Comparison of ENCODE assay signal across 8 mouse cellular contexts in genomic region chr6:124809775-124810538, GRCm38 (mm10). TPM values are rescaled to one million over a fixed set of nuclear protein-coding genes. Genes with fewer than 3 reads are reported as not detected.
A peak's percentile ranks its signal among the peaks of the same experiment; 100 is the strongest.
DNase-seq lines count a peak whose midpoint lies in the region; ATAC-seq and TF ChIP-seq lines count a peak whose summit lies in the region.

No protein-coding gene starts in this region.

- H3K4me1 ChIP-seq in heart, embryonic 15.5 days (replicated peaks), result peaks cover 65% of the 10 kb centered on the region
- peaks cover 0 to 36% of the 10 kb centered on the region in 2 experiments; a peak in 3 of 4 replicates for H3K4me1 ChIP-seq in MEL (ENCODE audit: control insufficient read depth in 1 of 2, insufficient read depth in 2 of 2, low read length in 2 of 2)
- H3K4me1 ChIP-seq in forebrain, embryonic 16.5 days (replicated peaks; ENCODE audit: control insufficient read depth, insufficient read depth, low read length), result peaks cover 38% of the 10 kb centered on the region

- TF ChIP-seq EP300 in MEL (IDR thresholded peaks at IDR 0.05; ENCODE audit: low read depth in 1 of 2, low read length in 2 of 2), result no peak

- peak overlapping the region; percentile 91 for H3K27ac ChIP-seq in heart, embryonic 15.5 days
- H3K27ac ChIP-seq in MEL (ENCODE audit: control insufficient read depth, low read depth, low read length), result peak overlapping the region; percentile 13; the same call in 1 of the 2 replicates
- no peak overlapping the region for H3K27ac ChIP-seq in forebrain, embryonic 16.5 days (ENCODE audit: low read length)
- H3K27ac ChIP-seq in macrophage, result peak overlapping the region; percentile 95

- peaks cover 24% of the 10 kb centered on the region for H3K36me3 ChIP-seq in heart, embryonic 15.5 days
- H3K36me3 ChIP-seq in MEL (ENCODE audit: control insufficient read depth in 1 of 2, insufficient read depth in 2 of 2, low read length in 2 of 2) (peaks cover 4 to 16% of the 10 kb centered on the region in 2 experiments), macrophage (ENCODE audit: inconsistent target) (peaks cover 13% of the 10 kb centered on the region; the same call in 1 of the 2 replicates)
- H3K36me3 ChIP-seq in forebrain, embryonic 16.5 days (ENCODE audit: control insufficient read depth, insufficient read depth), result no peaks in the 10 kb centered on the region

- H3K4me3 ChIP-seq in heart, embryonic 15.5 days, result peak overlapping the region; percentile 57
- peak overlapping the region; percentile 78 to 95 for H3K4me3 ChIP-seq in MEL (ENCODE audit: control insufficient read depth in 1 of 2, insufficient read depth in 1 of 2, low read depth in 2 of 2, low read length in 2 of 2)
- H3K4me3 ChIP-seq in forebrain, embryonic 16.5 days (replicated peaks; ENCODE audit: low read length), result peak overlapping the region; percentile 46
- H3K4me3 ChIP-seq in macrophage (ENCODE audit: inconsistent target), result peak overlapping the region; percentile 98

- peak; percentile 22 to 45; a peak in 2 of 4 replicates for TF ChIP-seq POLR2A in MEL (IDR thresholded peaks at IDR 0.05; ENCODE audit: control insufficient read depth in 1 of 2, insufficient read depth in 1 of 2, low read depth in 1 of 2, low read length in 2 of 2, poor library complexity in 1 of 2)

- WGBS in heart, embryonic 15.5 days, result 43% methylated on average over 14 of the region's 14 CpGs
- 45% methylated on average over 14 of the region's 14 CpGs for WGBS in forebrain, embryonic 16.5 days
- WGBS in macrophage (ENCODE audit: missing documents), result 63% methylated on average over 14 of the region's 14 CpGs

- peak overlapping the region; percentile 75 for H3K9ac ChIP-seq in heart, embryonic 15.5 days
- H3K9ac ChIP-seq in MEL (ENCODE audit: control insufficient read depth, low read depth, low read length, poor library complexity, severe bottlenecking), result peak overlapping the region; percentile 81
- H3K9ac ChIP-seq in forebrain, embryonic 16.5 days (replicated peaks; ENCODE audit: low read depth, low read length), result no peak overlapping the region

- H3K79me2 ChIP-seq in MEL (ENCODE audit: control insufficient read depth, insufficient read depth, low read length, poor library complexity) (peaks cover 19% of the 10 kb centered on the region), macrophage (ENCODE audit: inconsistent target) (peaks cover 50% of the 10 kb centered on the region)

- no peak for TF ChIP-seq CTCF in MEL (IDR thresholded peaks at IDR 0.05 in 2 of 3, conservative IDR thresholded peaks at IDR 0.05 in 1 of 3; ENCODE audit: control insufficient read depth in 1 of 3, insufficient read depth in 1 of 3, low read depth in 2 of 3, low read length in 3 of 3, poor library complexity in 1 of 3, severe bottlenecking in 1 of 3)

- peak overlapping the region; percentile 86 for H3K4me2 ChIP-seq in heart, embryonic 15.5 days
- H3K4me2 ChIP-seq in forebrain, embryonic 16.5 days (ENCODE audit: low read length), result peak overlapping the region; percentile 80

- no peak for DNase-seq in heart, postnatal 14 days
- peak; percentile 69 for DNase-seq in MEL (ENCODE audit: low read depth, low spot score)
- no peak for DNase-seq in embryo, embryonic 10.5 days (ENCODE audit: low spot score)
- DNase-seq in urinary bladder, postnatal 36 days (ENCODE audit: low spot score in 2 of 2), result no peak
- no peak for DNase-seq in gastrocnemius, postnatal 4 days (ENCODE audit: low spot score in 2 of 2)

- H3K9me3 ChIP-seq in heart, embryonic 15.5 days (replicated peaks), result no peaks in the 10 kb centered on the region
- H3K9me3 ChIP-seq in MEL (replicated peaks; ENCODE audit: insufficient read depth, low read length), result no peaks in the 10 kb centered on the region
- H3K9me3 ChIP-seq in forebrain, embryonic 16.5 days (ENCODE audit: control insufficient read depth, low read length), result no peaks in the 10 kb centered on the region

- no peak for TF ChIP-seq RAD21 in MEL (IDR thresholded peaks at IDR 0.05; ENCODE audit: low read depth, low read length)

- no peaks in the 10 kb centered on the region for H3K27me3 ChIP-seq in heart, embryonic 15.5 days
- no peaks in the 10 kb centered on the region for H3K27me3 ChIP-seq in MEL (ENCODE audit: control insufficient read depth in 1 of 2, insufficient read depth in 2 of 2, low read length in 2 of 2)
- no peaks in the 10 kb centered on the region for H3K27me3 ChIP-seq in forebrain, embryonic 16.5 days (replicated peaks; ENCODE audit: control insufficient read depth, insufficient read depth, low read length)

- no peak for ATAC-seq in heart, embryonic 15.5 days (replicated peaks; ENCODE audit: insufficient number of reproducible peaks, insufficient read depth, low FRiP score, low read depth)
- no peak for ATAC-seq in forebrain, embryonic 16.5 days

- intact Hi-C loops in heart, postnatal 14 days (cut with DNase I), result loop anchor here (5.0 kb wide), 1 partner anchor 53 kb away; the partner anchor contains the start of genes Atn1 and Gm45234

RNA-seq across cellular contexts. Expression of gene Spsb2, which starts 1.5 kb away (rescaled TPM):
- 7.0 and 9.8 TPM in 2 replicates for polyA plus RNA-seq in heart, embryonic 15.5 days (2015; fragmentation: Nextera tagmentation; extraction: Ambion mirVana)
- total RNA-seq in heart, postnatal 14 days (2021), result 1 to 10 TPM; 3.2 to 3.5 TPM
- 5.2 and 7.3 TPM in 2 replicates for total RNA-seq in MEL (2012; rRNA removed)
- polyA plus RNA-seq in MEL (2012; ENCODE audit: insufficient read depth in 1 of 2, insufficient read length in 2 of 2, low read depth in 1 of 2, low replicate concordance in 2 of 2, missing spikeins in 1 of 2), result 1 to 10 TPM in 1 of 2 experiments, not detected in 1; 7.7 TPM
- 4.7 and 5.9 TPM in 2 replicates for polyA plus RNA-seq in forebrain, embryonic 16.5 days (2015; fragmentation: Nextera tagmentation; extraction: Ambion mirVana)
- 10 to 100 TPM in 16 of 26 experiments, 1 to 10 TPM in 10; 3.8 to 57.7 (median 13.4) TPM for total RNA-seq in macrophage (2018; cell fraction: chromatin; rRNA removed)
- total RNA-seq in macrophage (2018; cell fraction: cytosol; rRNA removed), result 10 to 100 TPM; 13.6 to 65.5 (median 43.0) TPM
- 10 to 100 TPM in 24 of 26 experiments, 1 to 10 TPM in 2; 7.9 to 47.7 (median 21.7) TPM for total RNA-seq in macrophage (2018; cell fraction: nucleus; rRNA removed)
- 24.2 to 48.9 TPM (median 43.2 TPM) in 3 replicates for polyA plus RNA-seq in macrophage (2018)
- total RNA-seq in gastrocnemius, postnatal 4 days (2021), result 10 to 100 TPM; 10.5 to 11.7 TPM

RNA-seq across cellular contexts. Expression of gene Tpi1, which starts 4.1 kb away (rescaled TPM):
- polyA plus RNA-seq in heart, embryonic 15.5 days (2015; fragmentation: Nextera tagmentation; extraction: Ambion mirVana), result 1,247 and 1,352 TPM in 2 replicates
- 100 to 1,000 TPM; 772 to 817 TPM for total RNA-seq in heart, postnatal 14 days (2021)
- 440 and 731 TPM in 2 replicates for total RNA-seq in MEL (2012; rRNA removed)
- 1,000 to 10,000 TPM in 1 of 2 experiments, 100 to 1,000 TPM in 1; 102 to 1,182 TPM for polyA plus RNA-seq in MEL (2012; ENCODE audit: insufficient read depth in 1 of 2, insufficient read length in 2 of 2, low read depth in 1 of 2, low replicate concordance in 2 of 2, missing spikeins in 1 of 2)
- polyA plus RNA-seq in forebrain, embryonic 16.5 days (2015; fragmentation: Nextera tagmentation; extraction: Ambion mirVana), result 359 and 360 TPM in 2 replicates
- 100 to 1,000 TPM in 1 of 26 experiments, 10 to 100 TPM in 25; 11.1 to 110 (median 37.3) TPM for total RNA-seq in macrophage (2018; cell fraction: chromatin; rRNA removed)
- 100 to 1,000 TPM; 189 to 306 (median 240) TPM for total RNA-seq in macrophage (2018; cell fraction: cytosol; rRNA removed)
- total RNA-seq in macrophage (2018; cell fraction: nucleus; rRNA removed), result 100 to 1,000 TPM in 2 of 26 experiments, 10 to 100 TPM in 24; 37.9 to 113 (median 59.9) TPM
- 195 to 347 TPM (median 203 TPM) in 3 replicates for polyA plus RNA-seq in macrophage (2018)
- 1,000 to 10,000 TPM; 2,059 to 2,144 TPM for total RNA-seq in gastrocnemius, postnatal 4 days (2021)

RNA-seq across cellular contexts. Expression of gene Usp5, which starts 19.3 kb away (rescaled TPM):
- 87.2 and 114 TPM in 2 replicates for polyA plus RNA-seq in heart, embryonic 15.5 days (2015; fragmentation: Nextera tagmentation; extraction: Ambion mirVana)
- 10 to 100 TPM; 78.2 TPM for total RNA-seq in heart, postnatal 14 days (2021)
- total RNA-seq in MEL (2012; rRNA removed), result 101 and 102 TPM in 2 replicates
- 100 to 1,000 TPM in 1 of 2 experiments, not detected in 1; 129 TPM for polyA plus RNA-seq in MEL (2012; ENCODE audit: insufficient read depth in 1 of 2, insufficient read length in 2 of 2, low read depth in 1 of 2, low replicate concordance in 2 of 2, missing spikeins in 1 of 2)
- polyA plus RNA-seq in forebrain, embryonic 16.5 days (2015; fragmentation: Nextera tagmentation; extraction: Ambion mirVana), result 203 and 216 TPM in 2 replicates
- total RNA-seq in macrophage (2018; cell fraction: chromatin; rRNA removed), result 100 to 1,000 TPM in 20 of 26 experiments, 10 to 100 TPM in 6; 66.7 to 281 (median 189) TPM
- 10 to 100 TPM; 48.4 to 91.4 (median 73.8) TPM for total RNA-seq in macrophage (2018; cell fraction: cytosol; rRNA removed)
- total RNA-seq in macrophage (2018; cell fraction: nucleus; rRNA removed), result 100 to 1,000 TPM in 14 of 26 experiments, 10 to 100 TPM in 12; 56.7 to 205 (median 107) TPM
- polyA plus RNA-seq in macrophage (2018), result 61.4 to 91.7 TPM (median 71.1 TPM) in 3 replicates
- 10 to 100 TPM; 81.7 to 85.9 TPM for total RNA-seq in gastrocnemius, postnatal 4 days (2021)

RNA-seq across cellular contexts. Expression of gene Cdca3, which starts 19.4 kb away (rescaled TPM):
- 117 and 128 TPM in 2 replicates for polyA plus RNA-seq in heart, embryonic 15.5 days (2015; fragmentation: Nextera tagmentation; extraction: Ambion mirVana)
- total RNA-seq in heart, postnatal 14 days (2021), result 1 to 10 TPM; 3.5 to 9.6 TPM
- 54.5 and 70.0 TPM in 2 replicates for total RNA-seq in MEL (2012; rRNA removed)
- polyA plus RNA-seq in MEL (2012; ENCODE audit: insufficient read depth in 1 of 2, insufficient read length in 2 of 2, low read depth in 1 of 2, low replicate concordance in 2 of 2, missing spikeins in 1 of 2) (100 to 1,000 TPM in 1 of 2 experiments, not detected in 1; 185 TPM), macrophage (2018) (3.2 to 22.0 TPM (median 8.6 TPM) in 3 replicates)
- polyA plus RNA-seq in forebrain, embryonic 16.5 days (2015; fragmentation: Nextera tagmentation; extraction: Ambion mirVana), result 69.7 and 76.7 TPM in 2 replicates
- 10 to 100 TPM in 2 of 26 experiments, 1 to 10 TPM in 18, under 1 TPM in 6; 0.40 to 17.0 (median 2.5) TPM for total RNA-seq in macrophage (2018; cell fraction: chromatin; rRNA removed)
- 10 to 100 TPM in 2 of 26 experiments, 1 to 10 TPM in 24; 1.4 to 11.8 (median 3.6) TPM for total RNA-seq in macrophage (2018; cell fraction: cytosol; rRNA removed)
- total RNA-seq in macrophage (2018; cell fraction: nucleus; rRNA removed), result 10 to 100 TPM in 1 of 26 experiments, 1 to 10 TPM in 23, under 1 TPM in 2; 0.63 to 19.1 (median 3.1) TPM
- 10 to 100 TPM; 27.9 to 28.2 TPM for total RNA-seq in gastrocnemius, postnatal 4 days (2021)

RNA-seq across cellular contexts. Expression of gene Gnb3, which starts 30.1 kb away (rescaled TPM):
- polyA plus RNA-seq in heart, embryonic 15.5 days (2015; fragmentation: Nextera tagmentation; extraction: Ambion mirVana), result 4.9 and 5.2 TPM in 2 replicates
- 1 to 10 TPM; 2.8 to 3.3 TPM for total RNA-seq in heart, postnatal 14 days (2021)
- 0.08 TPM in 1 of 2 replicates, not detected in the other for total RNA-seq in MEL (2012; rRNA removed)
- polyA plus RNA-seq in MEL (2012; ENCODE audit: insufficient read depth in 1 of 2, insufficient read length in 2 of 2, low read depth in 1 of 2, low replicate concordance in 2 of 2, missing spikeins in 1 of 2) (under 1 TPM in 1 of 2 experiments, not detected in 1; 0.21 TPM), macrophage (2018) (0.27 TPM in 1 of 3 replicates, not detected in the others)
- polyA plus RNA-seq in forebrain, embryonic 16.5 days (2015; fragmentation: Nextera tagmentation; extraction: Ambion mirVana), result 0.42 and 0.75 TPM in 2 replicates
- total RNA-seq in macrophage (2018; cell fraction: chromatin; rRNA removed), result 10 to 100 TPM in 1 of 26 experiments, 1 to 10 TPM in 16, under 1 TPM in 6, not detected in 3; 0.50 to 10.1 (median 2.0) TPM
- under 1 TPM in 10 of 26 experiments, not detected in 16; 0.09 to 0.48 (median 0.13) TPM for total RNA-seq in macrophage (2018; cell fraction: cytosol; rRNA removed)
- 1 to 10 TPM in 18 of 26 experiments, under 1 TPM in 7, not detected in 1; 0.26 to 8.7 (median 1.4) TPM for total RNA-seq in macrophage (2018; cell fraction: nucleus; rRNA removed)
- total RNA-seq in gastrocnemius, postnatal 4 days (2021), result 10 to 100 TPM; 13.6 to 14.3 TPM

Comparison
In these comparisons a context has a peak if more than half of its experiments do, and no peak if none do; other contexts are left out.
1. H3K4me3 ChIP-seq: peak in every context shown above with its lines; median percentile 98 in macrophage; 86 in MEL; 57 in heart, embryonic 15.5 days; 46 in forebrain, embryonic 16.5 days.